Mouse (Mus musculus): ENCODE results near the gene Ndufa13.

Ndufa13 gene

GRCm38 (mm10) chr8:69877992-69878391, 24.4 kb downstream of the Ndufa13 start:
- no peak for DNase-seq

GRCm38 (mm10) chr8:69877396-69877795, 25.0 kb downstream of the Ndufa13 start:
- DNase-seq, result no peak

- DNase-seq, result no peak
These were observed 25.4 kb downstream of the Ndufa13 start for GRCm38 (mm10) chr8:69876967-69877366.

- DNase-seq, result no peak
These were observed 26.3 kb downstream of the Ndufa13 start for GRCm38 (mm10) chr8:69876097-69876496.

GRCm38 (mm10) chr8:69874654-69875053, 27.7 kb downstream of the Ndufa13 start:
- no peak for DNase-seq

- peak; percentile 55 to 78 for DNase-seq
These were observed 28.2 kb downstream of the Ndufa13 start for GRCm38 (mm10) chr8:69874155-69874554.

GRCm38 (mm10) chr8:69870907-69871306, 31.5 kb downstream of the Ndufa13 start:
- DNase-seq, result no peak

GRCm38 (mm10) chr8:69870003-69870765, 32.2 kb downstream of the Ndufa13 start:
- DNase-seq, result peak; percentile 55 to 70

- no peak for DNase-seq
These were observed 34.5 kb downstream of the Ndufa13 start for GRCm38 (mm10) chr8:69867696-69868326.

- DNase-seq, result no peak
These were observed 38.2 kb downstream of the Ndufa13 start for GRCm38 (mm10) chr8:69864180-69864579.

- no peak for DNase-seq
These were observed 38.9 kb downstream of the Ndufa13 start for GRCm38 (mm10) chr8:69863387-69864020.

GRCm38 (mm10) chr8:69861251-69861650, 41.1 kb downstream of the Ndufa13 start:
- no peak for DNase-seq

GRCm38 (mm10) chr8:69860807-69861206, 41.6 kb downstream of the Ndufa13 start:
- no peak for DNase-seq

GRCm38 (mm10) chr8:69853869-69854268, 48.5 kb downstream of the Ndufa13 start:
- no peak for DNase-seq

- DNase-seq, result no peak
These were observed 51.3 kb downstream of the Ndufa13 start for GRCm38 (mm10) chr8:69850926-69851506.

- DNase-seq, result no peak
These were observed 52.5 kb downstream of the Ndufa13 start for GRCm38 (mm10) chr8:69849899-69850298.

- no peak for DNase-seq
These were observed 53.4 kb downstream of the Ndufa13 start for GRCm38 (mm10) chr8:69848951-69849350.

GRCm38 (mm10) chr8:69847167-69848065, 54.9 kb downstream of the Ndufa13 start:
- DNase-seq, result no peak

Measured in cerebellum, adult 18-20 months (tissue).